Mouse (Mus musculus): Measurements from ENCODE around the gene Med19.
"Not testable (repeated sequence)": the region's sequence is repeated elsewhere in the genome, so short reads cannot be mapped to it uniquely, and the experiment has no call there.

Med19 gene

DNA sequence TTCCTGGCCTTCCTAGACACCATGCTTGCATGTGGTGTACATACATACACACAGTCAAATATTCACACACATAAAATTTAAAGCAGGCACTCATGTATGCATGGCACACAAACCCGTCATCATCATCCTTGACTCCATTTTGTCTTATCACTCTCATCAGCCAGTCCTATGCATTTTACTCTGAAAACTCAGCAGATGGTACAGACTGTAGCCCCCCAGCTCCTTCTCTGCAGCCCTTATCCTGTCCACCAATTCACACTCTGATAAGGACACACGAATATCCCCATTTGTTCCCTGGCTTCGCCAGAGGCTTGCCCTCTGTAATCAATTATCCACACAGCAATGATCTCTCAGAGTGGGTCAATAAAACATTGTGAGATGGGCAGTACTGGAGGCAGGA, 43.0 kb downstream of the Med19 start:
- no peak for DNase-seq

DNA sequence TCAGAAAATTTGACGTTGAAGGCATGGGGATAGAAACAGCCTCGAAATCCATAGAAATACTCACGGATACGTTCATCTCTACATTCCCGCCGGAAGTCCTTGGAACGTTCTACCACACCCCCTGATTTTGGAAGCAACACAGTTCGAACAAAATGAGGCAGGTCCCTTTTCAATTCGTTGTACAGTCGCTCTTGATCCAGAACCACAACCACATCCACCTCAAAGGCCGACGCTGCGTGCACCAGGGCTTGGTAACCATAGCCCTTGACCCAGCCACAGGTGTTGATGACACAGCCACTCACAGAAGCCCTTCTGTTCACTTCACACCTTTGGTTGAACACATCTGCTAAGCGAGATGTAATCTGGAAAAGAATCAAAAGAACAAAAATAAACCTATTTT, 45.7 kb downstream of the Med19 start:
- no peak for DNase-seq

DNA sequence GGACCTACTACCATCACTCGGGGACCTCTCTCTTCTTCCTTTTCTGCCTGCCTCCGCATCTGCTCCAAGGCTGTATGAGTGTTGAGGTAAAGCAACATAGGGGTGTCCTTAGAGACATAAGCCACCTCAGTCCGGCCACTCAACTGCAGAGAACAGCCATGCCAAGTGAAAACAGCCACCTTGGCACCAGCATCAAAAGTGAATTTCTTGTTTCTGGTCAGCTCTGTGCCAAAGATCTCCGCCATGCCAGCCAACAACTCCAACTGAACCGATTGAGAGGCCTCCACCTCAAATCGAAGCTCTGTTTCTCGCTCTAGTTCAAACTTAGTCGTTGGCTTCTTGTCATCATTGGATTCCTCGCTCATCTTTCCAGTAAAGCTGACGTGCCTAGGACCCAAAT, 47.6 kb downstream of the Med19 start:
- DNase-seq: no peak

DNA sequence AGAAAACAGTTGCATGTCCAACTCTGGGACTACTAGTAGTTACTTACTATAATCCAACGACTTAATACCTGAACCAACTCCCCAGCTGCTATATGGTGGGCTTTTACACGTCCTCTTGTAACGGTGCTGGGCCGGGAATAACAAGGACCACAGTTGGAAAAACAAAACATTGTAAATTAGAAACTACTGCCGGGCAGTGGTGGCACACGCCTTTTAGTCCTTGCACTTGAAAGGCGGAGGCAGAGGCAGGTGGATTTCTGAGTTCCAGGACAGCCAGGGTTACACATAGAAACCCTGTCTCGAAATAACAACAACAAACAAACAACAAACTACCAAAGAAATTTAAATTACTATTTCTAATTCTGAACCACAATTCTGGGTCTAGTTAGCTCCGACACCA, 48.5 kb downstream of the Med19 start:
- no peak for DNase-seq

DNA sequence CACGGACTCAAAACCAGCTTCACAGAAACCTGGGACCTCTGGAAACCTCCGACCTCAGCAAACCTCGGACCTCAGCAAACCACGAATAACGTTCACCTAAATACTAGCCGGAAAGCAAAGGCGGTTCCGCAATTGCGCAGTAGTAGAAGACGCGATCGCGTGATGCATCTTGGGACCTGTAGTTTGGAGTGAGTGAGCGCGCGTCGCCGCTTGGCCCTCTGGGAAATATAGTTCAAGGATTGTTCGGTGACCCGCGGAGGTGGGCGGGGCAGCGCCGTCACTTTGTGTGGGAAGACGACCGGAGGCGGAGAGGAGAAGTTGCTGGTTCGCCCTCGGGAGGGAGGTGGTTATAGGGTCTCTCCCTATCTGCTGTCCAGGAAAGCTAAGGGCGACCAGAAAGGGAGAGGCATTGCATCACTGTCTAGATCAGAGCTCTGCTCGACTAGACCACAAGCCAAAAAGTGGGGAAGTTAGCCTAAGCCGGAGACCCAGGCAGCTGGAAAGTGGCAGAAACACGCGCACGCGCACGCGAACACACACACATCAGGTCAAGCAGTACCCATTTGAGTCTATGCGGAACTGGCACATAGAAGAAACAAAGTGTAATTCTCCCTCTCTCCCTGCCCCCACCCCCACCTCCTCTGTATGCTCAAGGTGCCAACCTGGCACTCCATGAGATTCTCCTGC, 49.1 kb downstream of the Med19 start, which contains the start of gene Clp1:
Clp1 (minus strand) TSS at position 179 of the 687 bp plus-strand sequence.
- DNase-seq: peak; percentile 93 to 95

DNA sequence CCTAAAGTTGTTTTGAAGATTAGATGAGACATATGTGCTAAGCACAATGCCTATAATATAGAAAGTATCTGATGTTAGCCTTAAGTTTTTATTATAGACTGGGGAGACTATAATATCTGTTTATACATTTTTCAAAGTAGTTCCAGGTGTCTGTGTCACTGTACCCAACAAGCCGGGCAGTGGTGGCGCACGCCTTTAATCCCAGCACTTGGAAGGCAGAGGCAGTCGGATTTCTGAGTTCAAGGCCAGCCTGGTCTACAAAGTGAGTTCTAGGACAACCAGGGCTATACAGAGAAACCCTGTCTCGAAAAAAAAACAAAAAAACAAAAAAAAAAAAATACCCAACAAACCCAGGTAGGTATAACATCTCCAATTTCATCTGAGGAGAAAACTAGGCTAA, 50.0 kb downstream of the Med19 start:
- DNase-seq: not testable (repeated sequence)

DNA sequence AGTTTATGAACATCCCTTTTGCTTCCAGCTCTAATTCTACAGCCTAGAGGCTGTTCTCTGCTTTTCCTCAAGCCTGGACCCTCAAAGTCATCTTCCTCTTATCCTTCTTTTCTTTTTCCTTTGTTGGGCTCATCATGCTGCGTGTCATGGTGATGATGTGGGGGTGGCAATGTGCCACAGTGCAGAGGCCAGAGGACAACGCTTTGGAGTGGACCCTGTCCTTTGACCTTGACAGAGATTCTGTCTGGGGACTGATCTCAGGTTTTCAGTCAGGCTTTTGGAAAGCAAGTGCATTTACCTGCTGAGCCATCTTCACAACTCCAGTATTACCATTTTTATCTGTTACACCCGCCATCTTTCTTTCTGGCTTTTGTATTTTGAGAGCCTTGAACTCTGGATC, 53.0 kb downstream of the Med19 start:
- DNase-seq: no peak

DNA sequence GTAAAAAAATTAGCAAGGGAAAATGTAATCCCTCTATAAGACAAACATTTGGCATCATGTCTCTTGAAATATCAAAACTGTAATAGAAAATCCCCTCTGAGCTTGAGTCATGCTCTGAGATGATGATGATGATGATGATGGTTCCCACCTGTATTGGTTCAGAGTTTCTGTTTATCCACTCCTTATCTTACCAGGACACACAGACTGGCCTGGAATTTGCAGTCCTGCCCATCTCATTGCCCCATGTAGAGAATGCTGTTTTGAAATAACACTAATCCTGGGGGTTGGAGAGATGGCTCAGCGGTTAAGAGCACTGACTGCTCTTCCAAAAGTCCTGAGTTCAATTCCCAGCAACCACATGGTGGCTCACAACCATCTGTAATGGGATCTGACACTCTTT, 54.2 kb downstream of the Med19 start:
- DNase-seq: no peak

DNA sequence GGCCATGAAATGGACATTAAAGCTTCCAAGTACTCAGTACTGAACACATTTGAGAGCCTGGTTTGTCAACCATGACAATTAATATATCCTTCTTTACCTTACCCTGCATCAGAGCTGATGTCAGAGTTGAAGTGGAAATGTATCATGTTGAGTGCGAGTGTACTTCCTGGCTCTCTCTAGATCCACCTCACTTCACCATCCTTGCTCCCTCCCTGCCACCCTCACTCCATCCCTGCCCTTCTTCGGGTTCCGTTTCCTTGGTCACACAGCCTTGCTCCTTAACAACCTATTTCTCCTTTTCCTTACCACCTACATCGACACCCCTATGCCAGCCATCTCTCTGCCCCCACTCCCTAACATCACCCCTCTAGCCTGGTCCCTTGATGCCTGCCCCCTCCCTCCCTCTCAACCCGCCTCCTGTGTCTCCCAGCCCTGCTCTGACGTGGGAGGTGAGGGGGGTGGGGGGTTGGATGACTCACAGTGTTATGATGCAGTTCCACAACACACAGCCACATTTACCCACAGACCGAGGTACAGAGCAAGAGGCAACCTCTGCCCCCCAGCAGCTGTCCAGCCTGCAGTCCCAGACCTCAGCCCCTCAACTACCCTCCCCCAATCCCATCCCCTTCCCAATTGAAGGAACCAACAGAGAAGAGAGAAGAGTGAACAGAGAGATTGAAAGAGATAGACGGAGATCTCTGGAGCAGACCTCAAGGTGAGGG, 55.5 kb downstream of the Med19 start, which contains the start of gene Ypel4:
Ypel4 (plus strand) TSS at position 480 of the 722 bp plus-strand sequence.
- no peak for DNase-seq

DNA sequence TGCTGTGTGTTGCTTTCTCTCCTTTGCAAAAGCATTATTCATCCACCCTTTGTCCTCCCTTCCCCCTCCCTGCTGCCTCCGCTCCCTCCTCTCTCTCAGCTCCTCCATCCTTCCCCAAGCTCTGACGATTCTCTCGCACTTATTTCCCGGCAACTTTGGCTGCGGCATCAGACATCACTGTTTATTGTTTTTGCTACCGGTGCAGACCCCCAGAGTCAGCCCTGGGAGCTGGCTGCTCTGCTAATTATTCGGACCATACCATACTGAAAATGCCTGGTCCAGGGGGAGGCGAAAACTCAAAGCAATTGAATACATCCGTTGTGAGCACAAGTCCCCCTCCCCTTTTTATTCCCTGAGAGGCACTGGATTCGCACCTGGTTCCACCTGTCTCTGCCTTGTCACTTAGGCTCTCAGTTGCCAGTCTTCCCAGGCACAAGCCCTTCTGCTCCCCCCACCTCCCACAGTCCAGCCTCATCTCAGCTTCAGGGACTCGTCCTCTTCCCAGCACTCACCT, 56.2 kb downstream of the Med19 start:
- no peak for DNase-seq

DNA sequence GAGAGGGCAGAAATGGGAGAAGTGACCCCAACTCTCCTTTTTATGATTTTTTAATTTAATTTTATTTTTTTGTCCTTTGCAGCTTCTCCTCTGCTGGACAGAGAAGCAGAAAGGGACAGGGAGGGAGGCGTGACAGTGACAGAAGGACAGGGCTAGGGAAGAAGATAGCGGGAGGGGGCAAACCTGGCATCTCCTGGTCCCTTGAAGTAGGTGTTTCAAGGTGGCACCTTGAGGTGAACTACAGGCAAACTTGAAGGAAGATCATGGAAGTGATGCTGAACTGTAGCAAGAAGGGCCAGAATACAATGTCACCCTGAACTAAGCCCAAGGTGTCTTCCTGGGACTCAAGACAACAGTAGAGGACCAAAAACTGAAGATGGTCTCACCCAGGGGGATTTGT, 56.7 kb downstream of the Med19 start:
- DNase-seq: no peak

DNA sequence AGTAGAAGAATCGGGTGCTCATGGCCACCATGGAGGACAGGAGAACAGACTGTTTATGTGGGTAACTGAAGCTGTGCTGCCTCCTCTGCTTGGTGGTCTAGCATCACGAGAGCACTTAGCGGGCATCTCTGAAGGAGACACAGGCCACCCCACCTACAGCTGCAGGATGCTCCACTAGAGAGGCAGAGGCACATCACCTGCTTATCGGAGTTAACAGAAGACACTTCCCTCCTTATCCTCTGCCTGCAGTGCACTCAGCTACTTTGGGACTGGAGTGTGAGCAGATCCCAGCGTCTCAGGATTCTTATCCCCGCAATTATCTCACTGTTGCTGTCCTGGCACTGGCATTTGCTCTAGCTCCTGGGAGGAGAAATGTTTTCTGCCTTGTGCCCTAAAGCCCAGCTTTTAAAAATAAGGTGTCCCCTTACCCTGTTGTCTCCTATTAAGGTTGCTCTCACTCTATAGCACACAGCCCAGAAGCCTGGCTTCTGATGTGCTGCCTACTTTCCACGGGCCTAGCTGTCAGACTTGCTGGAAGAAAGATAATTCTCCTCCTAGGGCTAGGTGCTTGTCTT, 57.2 kb downstream of the Med19 start:
- DNase-seq: no peak

DNA sequence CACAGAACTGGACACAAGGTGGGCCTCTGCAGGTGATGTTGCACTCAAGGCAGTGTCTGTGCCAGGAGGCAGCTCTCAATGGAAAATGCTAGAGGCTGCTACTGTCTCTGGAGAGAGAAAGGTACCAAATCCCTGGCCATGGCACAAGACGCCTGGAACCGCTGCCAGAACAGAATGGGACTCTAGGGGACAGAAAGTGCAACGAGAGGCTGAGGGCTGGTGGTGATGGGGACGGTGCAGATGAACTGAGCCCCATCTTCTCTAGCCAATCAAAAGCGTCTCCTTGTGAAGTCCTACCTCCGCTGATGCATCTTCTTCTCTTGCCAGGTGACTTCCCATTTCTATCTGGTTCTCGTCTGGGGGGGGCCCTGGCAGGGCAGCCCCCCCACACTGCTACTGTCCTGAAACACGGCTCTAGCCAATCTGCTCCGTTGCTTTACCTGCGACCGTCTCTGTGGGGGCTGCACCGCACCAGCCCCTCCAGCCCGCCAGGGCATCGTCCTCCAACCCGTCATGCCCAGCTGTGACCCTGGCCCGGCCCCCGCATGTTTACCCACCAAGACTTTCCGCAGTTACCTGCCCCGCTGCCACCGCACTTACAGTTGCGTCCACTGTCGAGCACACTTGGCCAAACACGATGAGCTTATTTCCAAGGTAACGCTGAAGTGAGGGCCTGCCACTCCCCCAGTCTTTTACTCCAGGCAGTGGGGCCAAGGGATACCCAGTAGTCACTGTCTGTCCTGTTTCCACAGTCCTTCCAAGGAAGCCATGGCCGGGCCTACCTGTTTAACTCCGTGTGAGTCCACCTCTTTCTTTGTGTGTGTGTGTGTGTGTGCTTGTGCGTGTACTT, 58.3 kb downstream of the Med19 start:
- no peak for DNase-seq

DNA sequence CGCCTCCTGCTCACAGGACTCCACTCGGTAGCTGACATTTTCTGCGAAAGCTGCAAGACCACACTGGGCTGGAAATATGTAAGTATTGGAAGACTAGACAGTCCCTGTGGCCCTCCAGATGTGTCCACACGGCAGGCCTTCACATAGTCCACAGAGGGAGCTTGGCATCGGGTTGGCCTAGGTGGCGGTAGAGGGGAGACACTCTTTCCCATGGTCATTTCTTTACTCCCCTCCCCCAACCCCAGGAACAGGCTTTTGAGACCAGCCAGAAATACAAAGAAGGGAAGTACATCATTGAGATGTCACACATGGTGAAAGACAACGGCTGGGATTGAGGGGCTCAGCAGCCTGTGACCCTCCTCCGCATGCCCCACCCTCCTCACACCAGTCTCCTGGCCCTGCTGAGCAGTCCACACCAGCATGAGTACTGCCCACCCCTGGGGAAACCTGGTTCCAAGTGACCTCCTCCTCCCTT, 59.3 kb downstream of the Med19 start:
- no peak for DNase-seq
